Mouse (Mus musculus) cerebellum, adult 2 months (tissue): Measurements from ENCODE around the gene Mlxip.

ENCODE experiments used
- CTCF ChIP-seq: fragments of 200-500 bp; IDR thresholded peaks from 2 replicates; pipeline ENCODE4 v1.5.1; 2011; ENCODE audit warnings: low read depth, mild to moderate bottlenecking, control low read depth, low read length, moderate library complexity, borderline replicate concordance; ENCODE audit not compliant: insufficient read depth
- POLR2A ChIP-seq: fragments of 200-500 bp; IDR thresholded peaks from 2 replicates; pipeline ENCODE4 v1.6.1; 2011; ENCODE audit warnings: low read length, control low read depth, borderline replicate concordance; ENCODE audit not compliant: insufficient read depth

- TF ChIP-seq CTCF (no peak), POLR2A (no peak)
Measured at GRCm38 (mm10) chr5:123438381-123438780, 43.8 kb downstream of the Mlxip start.
